Mouse (Mus musculus) heart, embryonic 11.5 days (tissue): Measurements from ENCODE around the gene Plcl2. TPM values are rescaled to one million over a fixed set of nuclear protein-coding genes. Genes with fewer than 3 reads are reported as not detected.
"Not testable (repeated sequence)": the region's sequence is repeated elsewhere in the genome, so short reads cannot be mapped to it uniquely, and the experiment has no call there.

Source experiments
- ATAC-seq: fragments of 200-750 bp; cut with Nextera tagmentation; replicated peaks from 2 replicates; pipeline ENCODE4 v1.8.0; 2017; ENCODE audit warnings: moderate library complexity; ENCODE audit not compliant: insufficient number of reproducible peaks, low FRiP score, low TSS enrichment
- H3K27ac ChIP-seq: fragments of 300-500 bp; sonication (generic); 2 replicates; pipeline ENCODE4 v1.5.1; 2014; ENCODE audit warnings: mild to moderate bottlenecking, low read depth, low read length
- H3K27me3 ChIP-seq: fragments of 300-500 bp; sonication (generic); 2 replicates; pipeline ENCODE4 v1.6.1; 2014; ENCODE audit warnings: mild to moderate bottlenecking, low read length, mixed read lengths; ENCODE audit not compliant: control insufficient read depth, insufficient read depth
- H3K36me3 ChIP-seq: fragments of 300-500 bp; sonication (generic); 2 replicates; pipeline ENCODE4 v1.6.1; 2014; ENCODE audit warnings: mild to moderate bottlenecking, low read length, moderate library complexity, mixed read lengths; ENCODE audit not compliant: control insufficient read depth, insufficient read depth
- H3K4me1 ChIP-seq: fragments of 300-500 bp; sonication (generic); 2 replicates; pipeline ENCODE4 v1.6.1; 2014; ENCODE audit warnings: low read length; ENCODE audit not compliant: control insufficient read depth, insufficient read depth
- H3K4me2 ChIP-seq: fragments of 300-500 bp; sonication (generic); 2 replicates; pipeline ENCODE4 v1.6.1; 2014; ENCODE audit warnings: mild to moderate bottlenecking, moderate library complexity
- H3K4me3 ChIP-seq: fragments of 300-500 bp; sonication (generic); 2 replicates; pipeline ENCODE4 v1.5.1; 2014; ENCODE audit warnings: low read depth, low read length
- H3K9ac ChIP-seq: fragments of 300-500 bp; sonication (generic); 2 replicates; pipeline ENCODE4 v1.6.1; 2014; ENCODE audit warnings: mild to moderate bottlenecking, low read depth, low read length, moderate library complexity
- H3K9me3 ChIP-seq: fragments of 300-500 bp; sonication (generic); replicated peaks from 2 replicates; pipeline ENCODE4 v1.6.1; 2016; ENCODE audit warnings: low read length; ENCODE audit not compliant: control insufficient read depth
- WGBS: fragments of 180-500 bp; shearing (Covaris S2); extraction: QIAGEN DNeasy Blood & Tissue Kit; methylation state at CpG from one replicate; pipeline ENCODE4 v1.1.7; 2014; ENCODE audit not compliant: insufficient replicate concordance; 5-methylcytosine and 5-hydroxymethylcytosine counted together
- polyA plus RNA-seq: library from polyadenylated mRNA; unstranded; fragments of >200 nt; fragmentation: Nextera tagmentation; extraction: Ambion mirVana; gene quantifications from 2 replicates; pipeline ENCODE4 v1.2.1, GENCODE M21; 2014

Plcl2 gene
- polyA plus RNA-seq, 1 experiment from 2014 or later = 5.2 TPM

DNA sequence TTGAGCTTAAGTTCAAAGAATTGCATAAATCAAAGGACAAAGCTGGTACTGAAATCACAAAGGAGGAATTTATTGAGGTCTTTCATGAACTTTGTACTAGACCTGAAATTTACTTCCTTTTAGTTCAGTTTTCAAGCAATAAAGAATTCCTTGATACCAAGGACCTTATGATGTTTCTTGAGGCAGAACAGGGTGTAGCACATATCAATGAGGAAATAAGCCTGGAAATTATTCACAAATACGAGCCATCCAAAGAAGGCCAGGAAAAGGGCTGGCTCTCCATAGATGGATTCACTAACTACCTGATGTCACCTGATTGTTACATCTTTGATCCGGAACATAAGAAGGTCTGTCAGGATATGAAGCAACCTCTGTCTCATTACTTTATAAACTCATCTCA lies 97.7 kb downstream of the Plcl2 start:
- H3K4me2 ChIP-seq = no peak overlapping the region
- no peak for ATAC-seq
- no peaks in the 10 kb centered on the region for H3K36me3 ChIP-seq
- no peak overlapping the region for H3K9ac ChIP-seq
- H3K4me1 ChIP-seq = no peaks in the 10 kb centered on the region
- H3K4me3 ChIP-seq = no peak overlapping the region
- H3K27me3 ChIP-seq = no peaks in the 10 kb centered on the region
- 88% methylated on average over 2 of the region's 2 CpGs for WGBS
- H3K9me3 ChIP-seq = no peaks in the 10 kb centered on the region
- H3K27ac ChIP-seq = no peak overlapping the region

DNA sequence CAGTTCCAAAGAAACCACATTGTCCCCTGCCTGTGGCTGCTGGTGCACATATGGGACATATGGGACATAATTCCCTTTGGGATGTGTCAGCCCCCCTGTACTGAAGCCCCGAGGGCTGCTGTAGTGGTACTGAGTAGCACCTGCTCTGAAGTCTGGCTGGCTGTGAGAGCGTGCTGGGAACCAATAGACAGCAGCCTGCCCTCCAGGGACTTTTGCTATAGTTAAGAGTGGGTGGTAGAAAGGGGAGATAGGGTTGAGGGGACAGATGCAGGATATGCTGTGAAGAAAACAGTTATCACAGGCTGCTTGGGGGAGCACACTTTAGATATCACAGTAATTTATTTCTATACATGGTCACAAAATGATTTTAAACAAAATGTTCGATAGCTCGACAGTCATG lies 100.7 kb downstream of the Plcl2 start:
- 90% methylated on average over 4 of the region's 4 CpGs for WGBS
- Histone ChIP-seq H3K4me3 (no peak overlapping the region), H3K36me3 (no peaks in the 10 kb centered on the region), H3K9me3 (no peaks in the 10 kb centered on the region), H3K27ac (no peak overlapping the region), H3K4me1 (no peaks in the 10 kb centered on the region), H3K9ac (no peak overlapping the region), H3K27me3 (no peaks in the 10 kb centered on the region), H3K4me2 (no peak overlapping the region)
- ATAC-seq = no peak

DNA sequence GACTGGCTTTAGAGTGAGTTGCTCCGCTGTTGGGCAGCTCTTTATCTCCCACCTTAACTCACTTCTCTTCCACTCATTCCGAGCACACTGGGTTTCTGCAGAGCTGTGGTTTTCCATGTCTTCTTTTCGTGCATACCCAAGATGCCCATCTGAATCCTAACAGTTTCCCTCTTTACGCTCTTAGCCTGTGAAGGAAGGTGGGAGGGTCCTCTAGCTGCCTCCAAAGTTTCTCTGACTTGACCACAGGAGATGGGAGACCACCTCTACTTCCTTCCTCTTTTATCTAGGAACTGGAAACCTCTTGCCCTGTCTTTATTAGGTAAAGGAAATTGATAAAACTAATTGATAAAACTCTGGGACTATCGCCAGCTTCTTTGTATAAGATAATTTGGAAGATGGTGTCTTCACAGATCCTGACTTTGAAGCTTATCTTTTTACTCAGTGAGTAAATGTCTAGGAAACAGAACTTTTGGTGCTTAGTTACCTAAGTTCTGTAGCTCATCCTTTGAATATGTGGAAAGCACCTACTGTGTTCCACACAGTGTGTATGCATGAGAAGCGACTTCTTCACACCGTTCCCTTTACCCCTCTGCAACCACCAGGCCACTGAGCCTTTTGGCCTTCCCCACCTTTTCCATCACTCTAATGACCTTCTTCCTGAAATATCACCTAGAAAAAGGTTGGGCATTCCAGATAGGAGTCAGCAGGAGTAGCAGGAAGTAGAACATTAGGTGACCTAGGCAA lies 111.8 kb downstream of the Plcl2 start:
- Histone ChIP-seq H3K9ac (no peak overlapping the region), H3K4me3 (no peak overlapping the region), H3K9me3 (no peaks in the 10 kb centered on the region), H3K36me3 (no peaks in the 10 kb centered on the region), H3K4me1 (no peaks in the 10 kb centered on the region), H3K27me3 (no peaks in the 10 kb centered on the region), H3K4me2 (no peak overlapping the region), H3K27ac (no peak overlapping the region)
- 74% methylated on average over 7 of the region's 7 CpGs for WGBS
- ATAC-seq = no peak

DNA sequence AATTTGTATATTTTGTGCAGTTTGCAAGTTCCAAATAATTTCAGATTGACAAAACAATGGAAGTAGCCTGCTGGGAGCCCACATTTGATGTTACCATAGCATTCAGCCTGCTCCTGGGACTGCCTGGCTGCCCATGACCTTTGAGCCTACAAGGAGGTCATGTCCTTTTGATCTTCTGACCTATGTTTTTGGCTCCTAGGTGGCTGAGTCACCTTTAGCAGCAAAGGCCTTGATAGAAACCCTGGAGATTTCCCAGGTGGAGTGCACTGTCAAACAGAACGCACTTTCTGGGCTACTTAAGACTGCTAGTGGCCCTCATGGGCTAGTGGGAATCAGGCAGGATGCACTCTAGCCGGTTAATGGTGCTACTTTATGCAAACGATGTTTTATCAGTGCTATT lies 112.8 kb downstream of the Plcl2 start:
- Histone ChIP-seq H3K4me3 (no peak overlapping the region), H3K4me2 (no peak overlapping the region), H3K9ac (no peak overlapping the region), H3K9me3 (no peaks in the 10 kb centered on the region), H3K36me3 (no peaks in the 10 kb centered on the region), H3K27ac (no peak overlapping the region), H3K4me1 (no peaks in the 10 kb centered on the region), H3K27me3 (no peaks in the 10 kb centered on the region)
- WGBS = 68% methylated on average over 3 of the region's 3 CpGs
- ATAC-seq = no peak

DNA sequence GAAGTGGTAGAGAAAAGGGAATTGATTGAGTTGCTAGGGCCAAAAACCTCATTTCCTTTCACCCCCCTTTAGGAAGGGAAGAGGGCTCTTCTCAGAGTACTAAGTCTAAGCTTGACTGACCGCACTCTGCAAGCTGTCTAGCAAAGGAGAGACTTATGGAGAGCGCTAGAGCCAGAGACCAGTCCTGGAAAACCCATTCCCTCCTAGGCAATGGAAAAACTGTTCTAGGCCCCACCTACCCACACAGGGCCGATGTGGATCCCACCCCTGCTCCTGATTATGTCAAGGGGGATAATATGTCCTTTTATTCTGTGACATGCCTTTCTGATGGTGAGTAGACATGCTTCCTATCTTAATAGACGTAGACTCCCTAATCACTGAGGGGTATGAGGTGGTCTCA lies 116.4 kb downstream of the Plcl2 start:
- ATAC-seq = no peak
- H3K4me3 ChIP-seq = no peak overlapping the region
- H3K27me3 ChIP-seq = no peaks in the 10 kb centered on the region
- no peaks in the 10 kb centered on the region for H3K4me1 ChIP-seq
- no peak overlapping the region for H3K27ac ChIP-seq
- no peak overlapping the region for H3K9ac ChIP-seq
- H3K9me3 ChIP-seq = no peaks in the 10 kb centered on the region
- 80% methylated on average over 4 of the region's 4 CpGs for WGBS
- no peak overlapping the region for H3K4me2 ChIP-seq
- H3K36me3 ChIP-seq = no peaks in the 10 kb centered on the region

DNA sequence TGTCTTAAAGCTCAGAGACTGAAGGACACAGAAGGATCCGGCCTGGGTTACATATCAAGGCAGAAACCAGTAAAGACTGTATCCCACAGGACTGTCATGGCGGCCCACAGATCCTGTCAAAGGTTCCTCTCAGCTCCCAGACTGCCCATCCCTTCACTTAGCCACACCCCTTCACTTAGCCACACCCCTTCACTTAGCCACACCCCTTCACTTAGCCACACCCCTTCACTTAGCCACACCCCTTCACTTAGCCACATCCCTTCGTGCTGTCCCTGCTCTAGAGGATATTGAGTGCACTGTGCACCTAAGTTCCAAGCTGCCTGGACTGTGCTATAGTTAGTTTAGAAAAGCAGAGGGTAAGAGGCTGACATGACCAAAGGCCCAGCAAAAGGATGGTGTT lies 118.5 kb downstream of the Plcl2 start:
- 86% methylated on average over 3 of the region's 3 CpGs for WGBS
- Histone ChIP-seq H3K9me3 (no peaks in the 10 kb centered on the region), H3K27me3 (no peaks in the 10 kb centered on the region), H3K36me3 (no peaks in the 10 kb centered on the region), H3K4me1 (no peaks in the 10 kb centered on the region), H3K4me2 (no peak overlapping the region), H3K27ac (no peak overlapping the region), H3K4me3 (no peak overlapping the region), H3K9ac (no peak overlapping the region)
- ATAC-seq = no peak; the same call in 1 of the 2 replicates

DNA sequence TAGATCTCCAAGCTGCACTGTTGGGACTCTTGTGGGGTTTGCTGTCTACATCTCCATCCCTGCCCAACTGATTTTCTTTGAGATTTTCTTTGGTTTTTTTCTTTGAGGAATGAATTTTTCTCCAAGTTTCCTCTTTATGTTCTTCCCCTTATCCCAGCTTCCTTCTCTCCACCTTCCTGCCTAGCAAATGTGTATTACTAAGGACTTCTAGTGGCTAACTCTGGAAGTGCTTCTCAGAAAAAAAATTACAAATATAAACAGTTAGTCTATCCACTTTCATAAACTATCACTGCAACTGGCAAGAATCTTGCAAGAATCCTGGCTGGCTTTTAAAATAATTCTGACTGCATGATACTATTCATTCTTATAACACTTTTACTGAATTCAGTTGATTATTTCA lies 119.5 kb downstream of the Plcl2 start:
- ATAC-seq = no peak
- H3K4me2 ChIP-seq = no peak overlapping the region
- H3K27ac ChIP-seq = no peak overlapping the region

DNA sequence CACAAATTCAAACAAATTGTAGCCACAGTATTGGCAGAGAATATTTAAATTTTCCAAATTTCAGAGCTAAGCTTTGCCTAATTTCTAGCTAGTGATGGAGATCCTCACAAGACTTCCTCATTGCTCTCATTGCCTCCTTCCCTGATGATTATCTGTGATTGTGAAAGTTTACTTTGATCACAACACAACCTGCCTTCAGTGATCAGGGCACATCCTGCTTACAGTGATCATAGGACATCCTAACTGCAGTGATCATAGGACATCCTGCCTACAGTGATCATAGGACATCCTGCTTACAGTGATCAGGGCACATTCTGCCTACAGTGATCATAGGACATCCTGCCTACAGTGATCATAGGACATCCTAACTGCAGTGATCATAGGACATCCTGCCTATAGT lies 121.8 kb downstream of the Plcl2 start:
- not testable (repeated sequence) for H3K4me2 ChIP-seq, H3K9me3 ChIP-seq, H3K36me3 ChIP-seq, H3K27me3 ChIP-seq, H3K9ac ChIP-seq, H3K4me1 ChIP-seq, H3K27ac ChIP-seq, H3K4me3 ChIP-seq, ATAC-seq

More for the DNA sequence above, 119.5 kb downstream of the Plcl2 start:
- H3K4me3 ChIP-seq = no peak overlapping the region
- no peaks in the 10 kb centered on the region for H3K27me3 ChIP-seq
- no peaks in the 10 kb centered on the region for H3K9me3 ChIP-seq
- no peak overlapping the region for H3K9ac ChIP-seq
- H3K36me3 ChIP-seq = no peaks in the 10 kb centered on the region
- no peaks in the 10 kb centered on the region for H3K4me1 ChIP-seq
